Mouse (Mus musculus) lung, adult 10 weeks (tissue): ENCODE data around the gene Btn2a2. TPM values are rescaled to one million over a fixed set of nuclear protein-coding genes. Genes with fewer than 3 reads are reported as not detected.

Experiments used
- polyA plus RNA-seq: library from polyadenylated mRNA; stranded (reverse); fragments of 350-450 nt; fragmentation: Illumina TruSeq; extraction: RNeasy Lipid Tissue Mini Kit (QIAGEN cat#74804); gene quantifications from one replicate; pipeline ENCODE4 v1.2.3, GENCODE M21; 2014; ENCODE audit warnings: low read depth, low replicate concordance; ENCODE audit not compliant: insufficient read depth

Btn2a2 gene
- polyA plus RNA-seq, result not detected

DNA sequence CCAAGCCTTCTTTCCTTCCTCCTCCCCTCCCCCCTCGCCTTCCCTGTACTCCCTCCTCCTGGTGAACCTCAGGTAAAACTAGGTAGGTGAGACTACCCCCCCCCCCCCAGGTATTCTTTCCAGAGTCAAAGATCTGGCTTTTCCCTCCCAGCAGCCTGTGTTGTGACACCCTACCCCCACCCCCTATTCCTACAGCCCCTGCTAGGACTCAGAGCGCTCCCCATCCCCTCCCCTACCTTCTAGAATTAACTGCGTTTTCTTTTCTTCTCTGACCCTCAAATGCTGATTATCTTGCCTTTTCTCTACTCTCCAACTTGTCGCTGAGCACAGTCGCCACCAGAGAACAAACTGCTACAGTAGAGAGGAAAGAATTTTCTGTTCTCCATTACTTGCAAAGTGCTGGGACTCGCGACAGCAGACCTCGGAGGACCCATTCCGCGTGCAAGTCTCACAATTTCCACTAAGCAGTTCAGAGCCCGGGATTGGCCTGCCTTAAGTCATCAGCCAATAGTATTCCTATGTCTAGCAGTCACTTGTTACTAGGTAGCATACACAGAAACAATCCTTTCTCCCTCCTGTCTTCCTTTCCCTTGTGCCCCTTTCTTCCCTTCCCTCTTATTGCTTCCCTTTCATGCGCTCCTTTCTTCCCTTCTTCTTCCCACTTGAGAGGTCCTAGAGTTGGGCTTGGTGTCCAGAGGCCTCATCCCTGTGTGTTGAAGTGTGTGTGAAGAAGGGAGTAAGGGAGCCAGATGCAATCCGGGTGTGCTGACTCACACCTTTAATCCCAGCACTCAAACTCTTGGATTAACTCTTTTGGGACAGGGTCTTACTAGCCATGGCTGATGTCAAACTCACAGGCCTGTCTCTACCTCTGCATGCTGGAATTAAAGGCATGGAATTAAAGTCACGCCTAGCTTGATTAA, at the start of gene Btn2a2:
Gene Btn2a2, minus strand, starts transcription at position 458 of the 923 bp plus-strand sequence.

DNA sequence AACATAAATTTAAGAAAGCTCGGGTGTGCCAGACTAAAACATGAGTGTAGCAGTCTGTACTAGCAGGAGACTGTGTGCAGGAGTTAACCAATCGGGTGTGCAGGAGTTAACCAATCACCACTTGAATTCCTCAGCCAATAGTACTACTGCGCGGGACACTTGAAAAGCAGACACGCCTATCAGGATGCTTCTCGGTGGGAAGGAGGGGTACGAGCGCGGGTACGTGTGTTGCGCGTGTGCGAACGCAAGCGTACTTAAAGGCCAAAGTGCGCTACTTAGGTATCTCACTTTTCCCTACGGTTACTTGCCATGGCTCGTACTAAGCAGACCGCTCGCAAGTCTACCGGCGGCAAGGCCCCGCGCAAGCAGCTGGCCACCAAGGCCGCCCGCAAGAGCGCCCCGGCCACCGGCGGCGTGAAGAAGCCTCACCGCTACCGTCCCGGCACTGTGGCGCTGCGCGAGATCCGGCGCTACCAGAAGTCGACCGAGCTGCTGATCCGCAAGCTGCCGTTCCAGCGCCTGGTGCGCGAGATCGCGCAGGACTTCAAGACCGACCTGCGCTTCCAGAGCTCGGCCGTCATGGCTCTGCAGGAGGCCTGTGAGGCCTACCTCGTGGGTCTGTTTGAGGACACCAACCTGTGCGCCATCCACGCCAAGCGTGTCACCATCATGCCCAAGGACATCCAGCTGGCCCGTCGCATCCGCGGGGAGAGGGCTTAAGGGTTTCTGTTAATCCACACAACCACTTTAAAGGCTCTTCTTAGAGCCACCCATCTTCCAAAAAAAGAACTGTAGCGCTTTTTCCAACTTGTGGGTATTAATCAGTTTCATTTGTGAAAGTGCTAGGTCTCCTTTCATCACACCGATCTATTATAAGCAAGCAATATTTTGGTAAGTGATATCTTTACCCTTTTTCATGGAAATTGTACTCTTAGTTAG, 46.7 kb upstream of the Btn2a2 start, which contains the start of gene Hist1h3g:
Gene Hist1h3g, plus strand, starts transcription at position 286 of the 939 bp plus-strand sequence.

DNA sequence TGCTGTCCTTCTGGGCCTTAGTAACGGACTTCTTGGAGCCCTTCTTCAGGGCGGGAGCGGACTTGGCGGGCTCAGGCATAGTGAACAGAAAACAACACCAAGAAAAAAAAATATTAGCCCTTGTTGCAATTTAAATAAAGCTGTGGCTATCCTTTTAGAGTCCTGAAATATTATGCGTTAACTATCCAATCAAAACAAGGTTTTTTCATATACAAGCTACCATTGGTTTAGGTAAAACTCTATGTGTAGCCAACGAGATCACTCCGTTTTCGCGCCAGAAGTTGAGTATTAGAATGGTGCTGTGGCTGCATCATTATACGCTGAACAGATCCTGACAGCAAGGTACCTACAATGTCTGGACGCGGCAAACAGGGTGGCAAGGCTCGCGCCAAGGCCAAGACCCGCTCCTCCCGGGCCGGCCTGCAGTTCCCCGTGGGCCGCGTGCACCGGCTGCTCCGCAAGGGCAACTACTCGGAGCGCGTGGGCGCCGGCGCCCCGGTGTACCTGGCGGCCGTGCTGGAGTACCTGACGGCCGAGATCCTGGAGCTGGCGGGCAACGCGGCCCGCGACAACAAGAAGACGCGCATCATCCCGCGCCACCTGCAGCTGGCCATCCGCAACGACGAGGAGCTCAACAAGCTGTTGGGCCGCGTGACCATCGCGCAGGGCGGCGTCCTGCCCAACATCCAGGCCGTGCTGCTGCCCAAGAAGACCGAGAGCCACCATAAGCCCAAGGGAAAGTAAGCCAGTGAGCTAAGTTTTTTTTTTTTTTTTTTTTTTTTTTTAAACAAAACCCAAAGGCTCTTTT, 45.1 kb upstream of the Btn2a2 start, which contains the start of gene Hist1h2af:
Gene Hist1h2af, plus strand, starts transcription at position 347 of the 808 bp plus-strand sequence.

DNA sequence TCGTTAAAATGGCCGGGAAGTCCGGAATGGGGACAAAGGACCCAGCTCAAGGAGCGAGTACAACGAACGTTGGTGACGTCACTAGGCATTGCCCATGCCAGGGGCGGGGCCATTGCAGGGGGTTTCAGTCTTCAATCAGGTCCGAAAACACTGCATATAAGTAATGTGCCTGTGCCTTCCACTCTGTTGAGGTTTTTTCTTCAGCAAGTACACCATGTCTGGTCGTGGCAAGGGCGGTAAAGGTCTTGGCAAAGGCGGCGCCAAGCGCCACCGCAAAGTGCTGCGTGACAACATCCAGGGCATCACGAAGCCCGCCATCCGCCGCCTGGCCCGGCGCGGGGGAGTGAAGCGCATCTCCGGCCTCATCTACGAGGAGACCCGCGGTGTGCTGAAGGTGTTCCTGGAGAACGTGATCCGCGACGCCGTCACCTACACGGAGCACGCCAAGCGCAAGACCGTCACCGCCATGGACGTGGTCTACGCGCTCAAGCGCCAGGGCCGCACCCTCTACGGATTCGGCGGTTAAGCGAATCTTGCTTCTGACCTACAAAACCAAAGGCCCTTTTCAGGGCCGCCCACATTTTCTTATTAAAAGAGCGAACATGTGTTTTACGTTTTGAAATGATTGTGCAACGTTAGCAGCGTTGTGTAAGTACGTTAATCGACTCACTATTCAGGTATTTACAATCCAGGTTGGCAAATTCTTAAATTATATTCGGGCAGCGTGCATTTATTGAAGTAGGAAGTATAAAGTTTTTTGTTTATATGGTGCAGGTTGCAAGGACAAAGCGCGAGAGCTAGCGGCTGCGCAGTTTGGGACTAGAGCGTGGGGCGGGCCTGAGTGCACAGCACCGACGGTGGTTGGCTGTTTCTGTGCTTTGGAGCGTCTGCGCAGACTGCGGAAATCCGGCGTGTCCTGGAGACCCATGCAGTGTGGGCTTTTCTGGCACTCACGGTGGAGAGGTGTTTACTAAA, 42.5 kb upstream of the Btn2a2 start, which contains the start of gene Hist1h4h:
Gene Hist1h4h, plus strand, starts transcription at position 150 of the 975 bp plus-strand sequence.

DNA sequence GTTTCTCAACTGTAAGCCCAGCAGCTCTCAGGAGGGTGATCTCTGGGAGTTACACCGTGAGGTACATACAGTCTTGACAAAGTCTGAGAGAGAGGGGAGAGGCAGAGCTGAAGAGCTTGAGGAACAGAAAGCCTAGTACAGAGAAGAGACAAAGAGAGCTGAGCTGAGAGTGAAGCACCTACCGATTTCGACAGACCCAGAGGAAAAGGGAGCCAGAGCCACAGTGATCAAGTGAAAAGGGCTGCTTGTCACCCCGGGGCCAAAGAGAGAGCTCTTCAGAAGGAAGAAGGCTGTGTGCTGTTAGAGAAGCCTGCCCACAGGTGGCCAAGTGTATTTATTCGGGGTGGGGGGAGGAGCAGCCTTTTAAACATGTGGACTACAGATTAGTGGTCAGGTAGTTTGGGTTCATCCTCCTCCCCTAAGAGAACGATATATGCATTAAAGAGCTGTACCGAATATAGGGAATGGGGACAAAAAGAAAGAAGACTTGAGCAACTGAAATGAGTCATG, 23.0 kb downstream of the Btn2a2 start, which contains the start of gene Btn1a1:
Gene Btn1a1, minus strand, starts transcription at position 302 of the 510 bp plus-strand sequence.

Other genes with a start within 250 kb of the Btn2a2 start
- not detected for gene Vmn1r223, start 241.7 kb downstream of the Btn2a2 start, polyA plus RNA-seq
- 7.0 TPM for gene Zfp322a, start 119.6 kb downstream of the Btn2a2 start, polyA plus RNA-seq
- gene Abt1, start 65.0 kb downstream of the Btn2a2 start, polyA plus RNA-seq, result 4.5 TPM
- gene Btn1a1, start 23.0 kb downstream of the Btn2a2 start, polyA plus RNA-seq, result not detected
- gene Hist1h4h, start 42.2 kb upstream of the Btn2a2 start, polyA plus RNA-seq, result 16.1 TPM
- not detected for gene Hist1h2af, start 45.0 kb upstream of the Btn2a2 start, polyA plus RNA-seq
- gene Hist1h3g, start 46.6 kb upstream of the Btn2a2 start, polyA plus RNA-seq, result not detected
- gene Hist1h2bh, start 54.5 kb upstream of the Btn2a2 start, polyA plus RNA-seq, result 0.28 TPM
- gene Hist1h3f, start 55.2 kb upstream of the Btn2a2 start, polyA plus RNA-seq, result not detected
- gene Hist1h4f, start 62.8 kb upstream of the Btn2a2 start, polyA plus RNA-seq, result not detected
- gene Hist1h1d, start 64.4 kb upstream of the Btn2a2 start, polyA plus RNA-seq, result 0.08 TPM
- not detected for gene Hist1h3e, start 73.5 kb upstream of the Btn2a2 start, polyA plus RNA-seq
- not detected for gene Hist1h2ae, start 82.4 kb upstream of the Btn2a2 start, polyA plus RNA-seq
- 1.5 TPM for gene Hist1h2bg, start 82.5 kb upstream of the Btn2a2 start, polyA plus RNA-seq
- gene Hist1h2bf, start 85.3 kb upstream of the Btn2a2 start, polyA plus RNA-seq, result not detected
- not detected for gene Hist1h2ad, start 85.5 kb upstream of the Btn2a2 start, polyA plus RNA-seq
- gene Hist1h3d, start 86.9 kb upstream of the Btn2a2 start, polyA plus RNA-seq, result 1.1 TPM
- gene Hist1h4d, start 92.7 kb upstream of the Btn2a2 start, polyA plus RNA-seq, result not detected
- 2.7 TPM for gene Hist1h2be, start 132.3 kb upstream of the Btn2a2 start, polyA plus RNA-seq
- 0.40 TPM for gene Hist1h1e, start 133.7 kb upstream of the Btn2a2 start, polyA plus RNA-seq
- gene Hist1h2ac, start 195.1 kb upstream of the Btn2a2 start, polyA plus RNA-seq, result 0.25 TPM
- 123 TPM for gene Hist1h2bc, start 195.3 kb upstream of the Btn2a2 start, polyA plus RNA-seq
- not detected for gene Hist1h1t, start 207.0 kb upstream of the Btn2a2 start, polyA plus RNA-seq
- gene Hist1h4c, start 209.6 kb upstream of the Btn2a2 start, polyA plus RNA-seq, result 0.68 TPM
- gene Hfe, start 222.0 kb upstream of the Btn2a2 start, polyA plus RNA-seq, result 21.9 TPM
- 58.8 TPM for gene Hist1h1c, start 250.0 kb upstream of the Btn2a2 start, polyA plus RNA-seq